Mouse (Mus musculus) testis, adult 10 weeks (tissue): ENCODE data around the gene Vmn1r237. TPM values are rescaled to one million over a fixed set of nuclear protein-coding genes. Genes with fewer than 3 reads are reported as not detected.

Experiments
- polyA plus RNA-seq: library from polyadenylated mRNA; stranded (reverse); fragments of 350-450 nt; fragmentation: Illumina TruSeq; extraction: RNeasy Lipid Tissue Mini Kit (QIAGEN cat#74804); gene quantifications from one replicate; pipeline ENCODE4 v1.2.3, GENCODE M21; 2014; ENCODE audit warnings: low read depth, low replicate concordance

The Vmn1r237 gene
- not detected for polyA plus RNA-seq

GRCm38 (mm10) chr17:21311565-21311964, at the start of gene Vmn1r237:
TSS of gene Vmn1r237 (plus strand) at chr17:21311865.

GRCm38 (mm10) chr17:21282642-21283041, 29.0 kb upstream of the Vmn1r237 start, which contains the start of gene Vmn1r236:
TSS of gene Vmn1r236 (plus strand) at chr17:21282942.

Other genes with a start within 250 kb of the Vmn1r237 start
- 0.20 TPM for gene Vmn1r234, start 85.8 kb upstream of the Vmn1r237 start, polyA plus RNA-seq
- 0.15 TPM for gene Vmn1r235, start 55.5 kb upstream of the Vmn1r237 start, polyA plus RNA-seq
- 0.07 TPM for gene Vmn1r236, start 28.9 kb upstream of the Vmn1r237 start, polyA plus RNA-seq
- gene Zfp677, start 71.9 kb downstream of the Vmn1r237 start, polyA plus RNA-seq: 13.6 TPM
- gene Zfp54, start 111.4 kb downstream of the Vmn1r237 start, polyA plus RNA-seq: 54.2 TPM
- 56.0 TPM for gene Zfp51, start 138.5 kb downstream of the Vmn1r237 start, polyA plus RNA-seq
- 4.3 TPM for gene Zfp53, start 177.1 kb downstream of the Vmn1r237 start, polyA plus RNA-seq
- gene Zfp52, start 223.7 kb downstream of the Vmn1r237 start, polyA plus RNA-seq: 4.0 TPM